Mouse (Mus musculus) CD4-positive helper T cell, adult 2 months (primary cell): ENCODE results near the gene Tor1b.
"Not testable (repeated sequence)": the region's sequence is repeated elsewhere in the genome, so short reads cannot be mapped to it uniquely, and the experiment has no call there.

Experiments
- DNase-seq: peaks from one replicate; pipeline ENCODE4 v3.0.0-alpha.2; 2012; ENCODE audit warnings: low read depth, missing footprints, low spot score

Gene Tor1b

DNA sequence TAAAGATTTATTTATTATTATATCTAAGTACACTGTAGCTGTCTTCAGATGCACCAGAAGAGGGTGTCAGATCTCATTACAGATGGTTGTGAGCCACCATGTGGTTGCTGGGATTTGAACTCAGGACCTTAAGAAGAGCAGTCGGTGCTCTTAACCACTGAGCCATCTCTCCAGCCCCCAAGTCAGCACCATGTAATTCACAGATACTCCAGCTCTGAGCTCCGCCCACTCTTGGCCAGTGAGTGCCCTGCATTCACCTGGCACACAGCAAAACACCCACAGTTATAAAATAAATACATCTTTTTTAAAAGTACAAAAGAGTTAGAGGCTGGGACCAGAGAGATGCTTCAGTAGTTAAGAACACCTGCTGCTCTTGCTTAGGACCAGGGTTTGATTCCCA lies 21.9 kb upstream of the Tor1b start:
- not testable (repeated sequence) for DNase-seq

- DNase-seq: no peak
Measured at GRCm38 (mm10) chr2:30931922-30932321, 20.8 kb upstream of the Tor1b start.

DNA sequence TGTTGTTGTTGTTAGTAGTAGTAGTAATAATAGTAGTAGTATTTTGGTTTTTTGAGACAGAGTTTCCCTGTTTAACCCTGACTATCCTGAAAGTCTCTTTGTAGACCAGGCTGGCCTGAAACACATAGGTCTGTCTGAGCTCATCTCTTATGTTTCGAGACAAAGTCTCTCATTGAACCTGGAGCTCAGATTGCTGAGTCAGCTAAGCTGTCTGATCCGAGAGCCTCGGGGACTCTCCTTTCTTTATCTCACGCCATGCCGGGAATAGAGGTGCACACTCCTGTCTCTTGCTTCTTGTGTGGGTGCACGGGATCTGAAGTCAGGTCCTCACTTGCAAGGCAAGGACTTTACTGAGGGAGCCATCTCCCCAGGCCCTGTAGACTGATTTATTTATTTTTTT lies 19.7 kb upstream of the Tor1b start:
- DNase-seq: no peak

GRCm38 (mm10) chr2:30933917-30934450 lies 18.8 kb upstream of the Tor1b start:
- DNase-seq: peak; percentile 70

DNA sequence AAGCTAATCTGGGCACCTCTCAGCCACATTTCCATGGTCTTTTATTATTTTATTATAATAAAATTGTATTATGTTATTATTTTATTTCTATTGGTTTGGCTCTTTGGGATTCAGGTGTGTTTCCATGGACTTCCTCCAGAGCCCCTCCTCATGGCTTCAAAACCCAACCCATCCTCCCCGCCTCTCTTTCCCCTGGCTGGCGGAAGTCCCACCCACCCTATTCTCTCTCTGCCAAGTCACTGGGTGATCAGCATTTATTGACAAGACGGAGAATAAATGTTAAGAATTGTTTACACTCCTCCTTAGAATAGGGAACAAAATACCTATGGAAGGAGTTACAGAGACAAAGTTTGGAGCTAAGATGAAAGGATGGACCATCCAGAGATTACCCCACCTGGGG lies 16.0 kb upstream of the Tor1b start:
- no peak for DNase-seq

DNA sequence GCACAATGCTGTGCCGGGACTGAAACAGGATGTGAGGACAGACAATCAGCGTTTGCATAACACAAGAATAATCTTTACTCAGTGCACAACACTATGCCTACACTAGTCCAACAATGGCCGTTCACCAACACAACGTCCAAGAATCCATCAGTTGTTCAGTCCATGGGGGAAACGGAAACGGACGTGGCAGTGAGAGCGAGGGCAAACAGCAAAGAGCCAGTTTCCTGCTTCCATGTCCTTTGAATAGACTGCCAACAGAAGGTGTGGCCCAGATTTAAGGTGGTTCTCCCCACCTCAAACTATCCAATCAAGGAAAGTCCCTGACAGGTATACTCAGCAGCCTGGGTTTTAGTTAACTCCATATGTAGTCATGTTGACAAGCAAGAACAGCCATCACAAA lies 15.0 kb upstream of the Tor1b start:
- no peak for DNase-seq

GRCm38 (mm10) chr2:30938574-30938991 lies 14.2 kb upstream of the Tor1b start:
- DNase-seq: no peak

DNA sequence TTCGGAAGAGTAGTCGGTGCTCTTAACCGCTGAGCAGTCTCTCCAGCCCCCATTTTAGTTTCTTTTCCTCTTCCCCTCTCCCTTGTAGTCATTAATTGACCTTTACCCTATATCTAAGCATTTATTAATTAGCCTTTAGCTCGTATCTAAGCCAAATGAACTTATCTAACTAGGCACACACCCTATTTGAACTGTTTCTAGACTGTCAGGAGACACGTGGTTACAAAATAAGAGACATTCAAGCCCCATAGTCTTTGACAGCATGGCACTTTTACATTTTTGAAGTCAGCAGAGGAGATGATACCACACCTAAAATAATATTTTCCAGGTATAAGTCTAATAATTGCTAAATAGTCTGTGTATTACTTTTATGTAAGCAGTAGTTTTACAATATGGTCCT lies 11.2 kb upstream of the Tor1b start:
- no peak for DNase-seq

- DNase-seq: not testable (repeated sequence)
Measured at GRCm38 (mm10) chr2:30942116-30942515, 10.6 kb upstream of the Tor1b start.

DNA sequence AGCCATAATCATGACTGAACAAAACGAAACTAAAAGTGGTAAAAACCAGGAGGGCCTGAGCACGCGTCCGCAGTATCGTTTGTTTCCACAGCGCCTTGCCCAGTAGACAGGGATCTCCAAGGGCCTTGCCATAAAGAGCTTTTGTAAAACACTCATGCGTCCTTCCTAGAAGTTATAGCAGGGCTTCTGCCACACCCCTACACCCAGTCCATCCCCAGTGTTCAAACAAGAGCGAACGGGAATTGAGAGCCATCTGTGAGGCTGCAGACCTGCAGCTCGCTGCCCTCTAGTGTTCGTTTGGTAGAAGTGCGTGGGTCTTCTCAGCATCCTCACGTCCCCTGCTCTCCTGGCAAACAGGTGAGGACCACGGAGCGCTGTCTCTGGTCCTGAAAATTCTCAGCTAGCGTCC lies 10.2 kb upstream of the Tor1b start:
- peak; percentile 90 for DNase-seq

GRCm38 (mm10) chr2:30952457-30952823 lies 319 bp upstream of the Tor1b start:
- no peak for DNase-seq

DNA sequence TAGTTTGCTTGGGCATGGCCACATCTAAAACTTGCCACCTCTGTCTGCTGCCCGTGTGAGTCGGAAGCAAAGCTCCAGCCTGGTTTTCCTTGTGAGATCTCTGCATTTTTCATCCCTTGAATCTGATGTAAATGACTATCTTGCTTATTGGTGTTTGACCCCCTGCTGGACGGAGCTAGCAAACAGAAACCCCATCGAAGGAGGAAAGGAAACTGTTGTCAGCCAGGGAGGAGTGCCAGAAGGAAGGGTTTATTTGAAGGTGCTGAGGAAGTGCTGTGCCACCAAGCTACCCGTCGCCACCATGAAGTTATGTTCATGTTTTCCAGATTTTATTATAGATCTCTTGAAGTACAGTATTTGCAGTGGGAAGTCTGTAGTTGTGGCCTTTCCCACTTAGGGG lies 2.0 kb downstream of the Tor1b start:
- DNase-seq: no peak

DNA sequence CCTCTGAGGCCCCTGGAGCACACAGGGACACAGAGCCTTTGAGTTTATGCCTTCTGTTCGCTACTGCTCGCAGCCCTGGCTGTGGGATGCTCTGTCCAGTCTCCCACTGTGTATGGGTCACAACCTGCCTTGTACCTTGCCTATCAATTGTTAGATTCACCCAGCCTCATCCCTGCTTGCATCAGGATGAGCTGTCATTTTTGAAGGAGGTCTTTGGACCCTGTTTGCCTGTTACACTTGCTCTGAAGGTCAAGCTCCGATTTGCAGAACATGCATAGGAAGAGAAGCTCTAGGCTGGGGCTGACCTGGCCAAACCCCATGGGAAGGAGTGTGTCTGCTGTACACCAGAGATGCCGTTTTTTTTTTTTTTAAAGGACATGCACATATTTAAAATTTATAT lies 4.8 kb downstream of the Tor1b start:
- no peak for DNase-seq

- DNase-seq: no peak
Measured at GRCm38 (mm10) chr2:30958726-30959125, 6.0 kb downstream of the Tor1b start.

GRCm38 (mm10) chr2:30959856-30960255 lies 7.1 kb downstream of the Tor1b start:
- DNase-seq: no peak

DNA sequence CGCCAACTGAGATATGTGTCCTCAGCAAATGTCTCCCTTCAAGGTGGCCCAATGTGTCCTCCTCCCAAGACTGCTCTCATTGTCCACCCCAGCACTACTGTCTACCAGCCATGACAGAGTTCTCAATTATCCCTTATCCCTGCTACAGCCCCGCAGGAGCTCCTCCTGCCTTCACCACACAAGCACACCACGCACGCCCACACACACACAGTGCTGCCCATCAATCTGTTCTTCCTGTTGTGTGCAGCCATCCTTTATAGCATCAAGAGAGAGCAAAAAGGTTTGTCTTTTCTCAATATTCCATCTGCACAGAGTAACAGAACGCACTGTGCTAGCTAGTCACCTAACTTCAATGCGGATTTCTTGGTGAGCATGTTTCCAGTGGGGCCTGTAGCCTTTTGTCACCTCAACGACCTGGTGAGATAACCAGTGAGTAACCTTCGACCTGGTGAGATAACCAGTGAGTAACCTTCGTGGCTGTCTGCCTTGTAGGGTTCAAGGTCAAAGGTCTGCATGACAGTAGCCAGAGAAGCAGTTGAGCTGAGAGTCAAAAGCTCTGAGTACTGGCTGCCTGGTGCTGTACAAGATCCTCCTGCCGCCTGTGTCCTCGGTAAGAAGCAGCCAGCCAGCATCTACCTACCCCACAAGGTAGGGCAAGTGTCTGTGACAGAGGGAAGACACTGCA lies 10.0 kb downstream of the Tor1b start:
- DNase-seq: no peak

GRCm38 (mm10) chr2:30965627-30966026 lies 12.9 kb downstream of the Tor1b start:
- no peak for DNase-seq

- peak; percentile 66 for DNase-seq
Measured at GRCm38 (mm10) chr2:30966826-30967225, 14.1 kb downstream of the Tor1b start.

GRCm38 (mm10) chr2:30967352-30968327 lies 14.9 kb downstream of the Tor1b start, which contains the start of gene Tor1a:
Tor1a (minus strand) TSS chr2:30967933.
- DNase-seq: peak; percentile 87

DNA sequence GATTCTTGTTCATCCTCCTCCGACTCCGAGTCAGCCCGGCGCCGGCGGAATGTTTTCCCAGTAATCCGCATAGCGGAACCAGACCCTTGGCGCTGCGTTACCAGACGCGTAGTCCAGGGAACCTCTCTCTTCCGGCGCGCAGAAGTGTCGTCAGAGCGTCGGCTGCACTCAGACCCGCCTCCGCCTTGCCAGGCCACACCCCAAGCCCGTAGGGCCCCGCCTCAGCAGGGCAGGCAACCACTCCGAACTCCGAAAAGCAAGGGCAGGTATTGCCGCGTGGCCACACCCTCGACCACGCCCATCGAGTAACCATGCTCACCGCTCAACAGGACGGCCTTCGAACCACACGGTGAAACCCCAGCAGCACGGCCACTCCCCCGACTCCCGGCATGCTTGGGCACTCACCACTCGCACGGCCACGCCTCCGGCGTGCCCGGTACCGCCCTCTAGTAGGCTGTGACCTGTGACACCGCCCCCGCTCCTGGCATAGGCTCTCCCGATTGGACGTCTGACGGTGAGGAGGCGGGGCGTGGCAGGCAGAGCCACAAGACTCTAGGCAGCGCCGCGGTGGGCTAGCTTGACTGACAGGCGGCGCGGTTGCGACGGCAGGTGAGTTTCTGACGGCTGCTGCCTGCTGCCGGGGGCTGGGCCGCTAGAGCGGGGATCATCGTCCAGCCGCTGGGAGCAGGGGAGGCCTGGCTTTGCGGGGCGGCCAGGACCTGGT lies 29.2 kb downstream of the Tor1b start, which contains the start of the genes BC005624 and Usp20:
Gene BC005624, minus strand, starts transcription at position 412 of the 724 bp plus-strand sequence.
Gene Usp20, plus strand, starts transcription at position 490 of the 724 bp plus-strand sequence.
- DNase-seq: peak; percentile 100

DNA sequence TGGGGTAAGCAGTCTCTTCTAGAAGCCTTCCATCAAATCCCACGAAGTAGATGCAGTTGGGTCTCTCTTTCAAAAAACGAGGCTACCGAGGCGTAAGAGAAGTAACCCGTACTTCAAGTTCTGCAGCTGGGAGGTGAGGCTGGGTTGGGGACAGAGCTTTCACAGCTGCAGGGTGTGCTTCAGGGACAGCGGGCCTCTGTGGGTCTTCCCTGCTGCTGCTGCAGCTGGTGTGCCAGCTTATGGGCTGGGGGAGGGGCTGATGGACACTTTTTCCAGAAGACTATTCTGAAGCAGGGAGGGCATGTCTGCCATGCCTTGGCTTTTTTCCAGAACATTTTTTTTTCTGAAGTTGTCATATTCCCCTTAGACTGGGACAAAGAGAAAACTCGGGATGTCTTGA lies 30.3 kb downstream of the Tor1b start:
- no peak for DNase-seq
